Mouse (Mus musculus) adrenal gland, adult (tissue): ENCODE measurements around the gene Pip4k2c.
"Not testable (repeated sequence)": the region's sequence is repeated elsewhere in the genome, so short reads cannot be mapped to it uniquely, and the experiment has no call there.

Source experiments
- DNase-seq, 2 experiments: peaks; one replicate each; pipeline ENCODE4 v3.0.0; 2022 to 2023; ENCODE audit warnings: low spot score in 1 of 2; ENCODE audit not compliant: inconsistent age in 2 of 2

Pip4k2c gene

DNA sequence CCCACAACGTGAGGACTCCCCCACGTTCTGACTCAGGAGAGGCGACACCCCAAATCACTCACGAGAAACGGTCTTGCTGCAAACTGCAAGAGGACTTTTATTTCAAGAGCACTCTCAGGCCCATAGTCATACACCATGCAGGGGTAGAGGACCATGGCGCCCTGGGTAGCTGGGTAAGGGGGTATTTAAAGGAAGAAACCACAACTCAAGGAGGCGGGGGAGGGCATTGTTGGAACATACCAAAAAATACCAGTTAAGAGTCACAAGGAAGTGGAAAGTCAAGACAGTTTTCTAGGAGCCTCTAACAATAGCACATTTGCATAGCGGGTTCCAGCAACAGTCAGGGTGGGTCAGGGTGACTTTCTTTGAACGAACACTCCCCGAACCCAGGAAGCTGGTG, 58.8 kb downstream of the Pip4k2c start:
- DNase-seq = not testable (repeated sequence)

- not testable (repeated sequence) for DNase-seq
These were observed 60.2 kb downstream of the Pip4k2c start for GRCm38 (mm10) chr10:127151233-127151632.

DNA sequence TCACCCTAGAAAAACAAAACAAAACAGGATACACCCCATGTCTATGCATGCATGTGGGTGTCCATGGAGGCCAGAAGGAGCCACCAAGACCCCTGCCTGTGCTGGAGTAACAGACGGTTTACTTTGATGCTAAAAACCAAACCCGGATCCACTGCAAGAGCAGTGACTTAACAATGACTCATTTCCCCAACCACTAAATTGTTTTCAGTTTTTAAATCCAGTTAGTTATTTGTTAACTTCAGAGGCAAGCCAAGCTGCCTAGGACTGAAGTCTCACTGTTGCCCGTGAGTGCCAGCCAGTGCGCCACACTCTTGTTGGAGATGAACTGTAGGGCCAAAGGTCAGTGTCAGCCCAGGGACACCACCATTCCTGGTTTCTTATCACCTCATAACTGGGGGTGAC, 60.9 kb downstream of the Pip4k2c start:
- peak in 1 of 2 experiments; percentile 34 for DNase-seq

DNA sequence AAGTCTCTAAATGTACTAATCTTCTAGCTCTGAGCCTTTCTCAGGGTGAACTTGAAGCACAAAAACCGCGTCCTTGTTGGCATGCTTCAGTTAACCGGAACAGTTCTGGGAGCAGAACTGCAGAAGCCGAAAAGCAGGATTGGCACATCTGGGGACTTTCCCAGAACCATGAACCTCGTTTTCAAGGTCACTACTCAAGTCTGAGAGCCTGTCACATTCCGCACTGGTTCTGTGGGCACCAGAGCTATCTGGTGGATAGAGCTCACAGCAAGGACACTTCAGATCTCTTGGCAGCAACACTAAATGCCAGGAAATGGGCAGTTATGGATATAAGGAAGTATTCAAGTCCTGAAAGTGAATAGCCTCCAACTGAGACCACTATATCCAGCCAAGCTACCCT, 64.2 kb downstream of the Pip4k2c start:
- peak; percentile 57 to 67 for DNase-seq
